Comparison of ENCODE assay signal across 27 mouse cellular contexts in genomic region chr17:56561866-56562265, GRCm38 (mm10). TPM values are rescaled to one million over a fixed set of nuclear protein-coding genes. Genes with fewer than 3 reads are reported as not detected.
A peak's percentile ranks its signal among the peaks of the same experiment; 100 is the strongest.
DNase-seq lines count a peak whose midpoint lies in the region; TF ChIP-seq lines count a peak whose summit lies in the region.
"Had no signal": no experiment of that assay in that cellular context is flagged by ENCODE, and none has a peak within 500 bp of the region (broad histone marks: within the 10 kb centered on the region; RNA-seq: fewer than 3 reads in every experiment).

No protein-coding gene starts in this region.

- no peak for TF ChIP-seq EP300 in MEL (IDR thresholded peaks at IDR 0.05; ENCODE audit: low read depth in 1 of 2, low read length in 2 of 2)

- TF ChIP-seq CTCF in MEL (IDR thresholded peaks at IDR 0.05 in 2 of 3, conservative IDR thresholded peaks at IDR 0.05 in 1 of 3; ENCODE audit: control insufficient read depth in 1 of 3, insufficient read depth in 1 of 3, low read depth in 2 of 3, low read length in 3 of 3, poor library complexity in 1 of 3, severe bottlenecking in 1 of 3): no peak

- no peak overlapping the region for H3K4me3 ChIP-seq in MEL (ENCODE audit: control insufficient read depth in 1 of 2, insufficient read depth in 1 of 2, low read depth in 2 of 2, low read length in 2 of 2)
- H3K4me3 ChIP-seq: forebrain, embryonic 10.5 days; forebrain, embryonic 15.5 days; heart, embryonic 12.5 days; heart, embryonic 15.5 days; hindbrain, embryonic 10.5 days; hindbrain, embryonic 13.5 days; intestine, embryonic 15.5 days had no signal

- H3K9ac ChIP-seq in MEL (ENCODE audit: control insufficient read depth, low read depth, low read length, poor library complexity, severe bottlenecking): no peak overlapping the region
- H3K9ac ChIP-seq: forebrain, embryonic 15.5 days; heart, embryonic 12.5 days; heart, embryonic 15.5 days; hindbrain, embryonic 13.5 days; intestine, embryonic 15.5 days had no signal

- H3K27me3 ChIP-seq in MEL (ENCODE audit: control insufficient read depth in 1 of 2, insufficient read depth in 2 of 2, low read length in 2 of 2): no peaks in the 10 kb centered on the region
- H3K27me3 ChIP-seq: forebrain, embryonic 15.5 days; heart, embryonic 12.5 days; heart, embryonic 15.5 days; hindbrain, embryonic 13.5 days; intestine, embryonic 15.5 days; Patski had no signal

- TF ChIP-seq POLR2A in MEL (IDR thresholded peaks at IDR 0.05; ENCODE audit: control insufficient read depth in 1 of 2, insufficient read depth in 1 of 2, low read depth in 1 of 2, low read length in 2 of 2, poor library complexity in 1 of 2): peak in 1 of 2 experiments; percentile 23; a peak in 1 of 4 replicates

- no peaks in the 10 kb centered on the region for H3K79me2 ChIP-seq in MEL (ENCODE audit: control insufficient read depth, insufficient read depth, low read length, poor library complexity)

- no peaks in the 10 kb centered on the region for H3K4me1 ChIP-seq in MEL (ENCODE audit: control insufficient read depth in 1 of 2, insufficient read depth in 2 of 2, low read length in 2 of 2)
- H3K4me1 ChIP-seq: forebrain, embryonic 10.5 days; forebrain, embryonic 15.5 days; heart, embryonic 12.5 days; heart, embryonic 15.5 days; hindbrain, embryonic 13.5 days; intestine, embryonic 15.5 days had no signal

- peak; percentile 68 to 77 for DNase-seq in adrenal gland, adult (ENCODE audit: inconsistent age in 2 of 2, low spot score in 1 of 2)
- no peak for DNase-seq in adrenal gland, adult 18-20 months (ENCODE audit: low spot score in 2 of 2)
- DNase-seq in MEL (ENCODE audit: low read depth, low spot score): no peak
- peak; percentile 59 for DNase-seq in adrenal gland, postnatal 14 days
- no peak for DNase-seq in thymus, adult 18-20 months
- no peak for DNase-seq in retina, postnatal 1 day
- DNase-seq: cerebellum, adult 18-20 months; cerebellum, adult 9-10 months; cerebellum, postnatal 14 days; gastrocnemius, postnatal 25 days; heart, adult 18-20 months; heart, postnatal 10 days; heart, postnatal 36 days; kidney, adult 11 months had no signal

- H3K36me3 ChIP-seq in MEL (ENCODE audit: control insufficient read depth in 1 of 2, insufficient read depth in 2 of 2, low read length in 2 of 2): peaks cover 0 to 13% of the 10 kb centered on the region in 2 experiments; a peak in 1 of 4 replicates

- TF ChIP-seq RAD21 in MEL (IDR thresholded peaks at IDR 0.05; ENCODE audit: low read depth, low read length): no peak

- H3K27ac ChIP-seq in MEL (ENCODE audit: control insufficient read depth, low read depth, low read length): no peak overlapping the region
- H3K27ac ChIP-seq: forebrain, embryonic 10.5 days; forebrain, embryonic 15.5 days; heart, embryonic 15.5 days; hindbrain, embryonic 10.5 days; hindbrain, embryonic 13.5 days; intestine, embryonic 15.5 days had no signal

- H3K9me3 ChIP-seq in MEL (replicated peaks; ENCODE audit: insufficient read depth, low read length): no peaks in the 10 kb centered on the region
- H3K9me3 ChIP-seq: forebrain, embryonic 10.5 days; forebrain, embryonic 15.5 days; heart, embryonic 12.5 days; heart, embryonic 15.5 days; hindbrain, embryonic 10.5 days; hindbrain, embryonic 13.5 days; intestine, embryonic 15.5 days had no signal

TF ChIP-seq in MEL, 35 proteins besides CTCF, POLR2A, EP300 and RAD21:
- TF ChIP-seq RCOR1 (IDR thresholded peaks at IDR 0.05; ENCODE audit: low read depth, low read length) (no peak), POLR2AphosphoS5 (IDR thresholded peaks at IDR 0.05; ENCODE audit: borderline replicate concordance, low read depth, low read length) (peak; percentile 26; the same call in 1 of the 2 replicates), ELF1 (IDR thresholded peaks at IDR 0.05; ENCODE audit: low read depth, low read length) (no peak), ZNF384 (IDR thresholded peaks at IDR 0.05; ENCODE audit: low read depth, low read length) (no peak)

RNA-seq across cellular contexts. Expression of gene Gm20219, which starts 7.7 kb away (rescaled TPM):
- 1 to 10 TPM in 1 of 2 experiments, under 1 TPM in 1; 0.86 to 1.0 TPM for total RNA-seq in adrenal gland, adult 18-20 months (2021)
- total RNA-seq in MEL (2012; rRNA removed): 0.62 and 0.65 TPM in 2 replicates
- polyA plus RNA-seq in MEL (2012; ENCODE audit: insufficient read depth in 1 of 2, insufficient read length in 2 of 2, low read depth in 1 of 2, low replicate concordance in 2 of 2, missing spikeins in 1 of 2): 1 to 10 TPM in 1 of 2 experiments, not detected in 1; 3.1 TPM
- total RNA-seq in adrenal gland, postnatal 14 days (2021): 0.70 and 1.3 TPM in 2 replicates

RNA-seq across cellular contexts. Expression of gene Safb2, which starts 22.5 kb away (rescaled TPM):
- 100 to 1,000 TPM; 117 to 153 TPM for total RNA-seq in adrenal gland, adult 18-20 months (2021)
- 61.6 and 66.5 TPM in 2 replicates for total RNA-seq in MEL (2012; rRNA removed)
- polyA plus RNA-seq in MEL (2012; ENCODE audit: insufficient read depth in 1 of 2, insufficient read length in 2 of 2, low read depth in 1 of 2, low replicate concordance in 2 of 2, missing spikeins in 1 of 2): 100 to 1,000 TPM; 217 to 741 TPM
- total RNA-seq in adrenal gland, postnatal 14 days (2021): 112 and 141 TPM in 2 replicates

RNA-seq across cellular contexts. Expression of gene Safb, which starts 22.8 kb away (rescaled TPM):
- total RNA-seq in adrenal gland, adult 18-20 months (2021): 100 to 1,000 TPM; 108 to 136 TPM
- 87.3 and 103 TPM in 2 replicates for total RNA-seq in MEL (2012; rRNA removed)
- polyA plus RNA-seq in MEL (2012; ENCODE audit: insufficient read depth in 1 of 2, insufficient read length in 2 of 2, low read depth in 1 of 2, low replicate concordance in 2 of 2, missing spikeins in 1 of 2): 100 to 1,000 TPM in 1 of 2 experiments, not detected in 1; 203 TPM
- total RNA-seq in adrenal gland, postnatal 14 days (2021): 104 and 121 TPM in 2 replicates

RNA-seq across cellular contexts. Expression of gene 2410015M20Rik, which starts 47.7 kb away (rescaled TPM):
- total RNA-seq in adrenal gland, adult 18-20 months (2021): 100 to 1,000 TPM; 360 to 384 TPM
- 281 and 334 TPM in 2 replicates for total RNA-seq in MEL (2012; rRNA removed)
- polyA plus RNA-seq in MEL (2012; ENCODE audit: insufficient read depth in 1 of 2, insufficient read length in 2 of 2, low read depth in 1 of 2, low replicate concordance in 2 of 2, missing spikeins in 1 of 2): 100 to 1,000 TPM in 1 of 2 experiments, not detected in 1; 274 TPM
- total RNA-seq in adrenal gland, postnatal 14 days (2021): 450 and 452 TPM in 2 replicates

RNA-seq across cellular contexts. Expression of gene Znrf4, which starts 49.6 kb away (rescaled TPM):
- total RNA-seq in adrenal gland, adult 18-20 months (2021): not detected
- not detected in 2 replicates for total RNA-seq in MEL (2012; rRNA removed)
- not detected for polyA plus RNA-seq in MEL (2012; ENCODE audit: insufficient read depth in 1 of 2, insufficient read length in 2 of 2, low read depth in 1 of 2, low replicate concordance in 2 of 2, missing spikeins in 1 of 2)
- not detected in 2 replicates for total RNA-seq in adrenal gland, postnatal 14 days (2021)
- total RNA-seq: ES-E14; gastrocnemius, adult 8-10 months; gastrocnemius, postnatal 25 days; heart, adult 18-20 months; heart, postnatal 10 days; heart, postnatal 36 days had no signal
- polyA plus RNA-seq: embryonic facial prominence, embryonic 11.5 days; embryonic facial prominence, embryonic 14.5 days; forebrain, embryonic 10.5 days; heart, embryonic 12.5 days; heart, embryonic 15.5 days; hindbrain, embryonic 10.5 days; hindbrain, embryonic 13.5 days; hindbrain, embryonic 16.5 days; intestine, embryonic 15.5 days; Patski had no signal

Comparison
In these comparisons a context has a peak if more than half of its experiments do, and no peak if none do; other contexts are left out.
1. DNase-seq: peak in adrenal gland, adult (2 of 2) and adrenal gland, postnatal 14 days (single experiment); none in adrenal gland, adult 18-20 months (0 of 2), MEL (single experiment), thymus, adult 18-20 months (0 of 2) and retina, postnatal 1 day (single experiment).